ENCODE assay signal across 15 mouse cellular contexts in genomic region chr10:93567841-93568566, GRCm38 (mm10). TPM values are rescaled to one million over a fixed set of nuclear protein-coding genes. Genes with fewer than 3 reads are reported as not detected.
"Had no signal": no experiment of that assay in that cellular context is flagged by ENCODE, and none has a peak within 500 bp of the region (broad histone marks: within the 10 kb centered on the region; RNA-seq: fewer than 3 reads in every experiment).

No protein-coding gene starts in this region.

- H3K27me3 ChIP-seq: limb, embryonic 12.5 days; liver, embryonic 15.5 days; lung, embryonic 15.5 days; midbrain, embryonic 15.5 days; neural tube, embryonic 12.5 days had no signal

- H3K4me3 ChIP-seq: limb, embryonic 12.5 days; liver, embryonic 15.5 days; lung, embryonic 15.5 days; midbrain, embryonic 15.5 days; neural tube, embryonic 12.5 days had no signal

- DNase-seq: kidney, adult 8-10 months; kidney, postnatal 10 days; layer of hippocampus, adult 9-11 months; lung, postnatal 36 days; right cerebral cortex, postnatal 4 days; spleen, adult 18-20 months; thymus, adult 2 months; thymus, postnatal 25 days had no signal

- H3K4me1 ChIP-seq: limb, embryonic 12.5 days; liver, embryonic 15.5 days; lung, embryonic 15.5 days; midbrain, embryonic 15.5 days; neural tube, embryonic 12.5 days had no signal

- H3K36me3 ChIP-seq: limb, embryonic 12.5 days; liver, embryonic 15.5 days; lung, embryonic 15.5 days; midbrain, embryonic 15.5 days; neural tube, embryonic 12.5 days had no signal

- H3K9ac ChIP-seq: limb, embryonic 12.5 days; liver, embryonic 15.5 days; lung, embryonic 15.5 days; midbrain, embryonic 15.5 days; neural tube, embryonic 12.5 days had no signal

- H3K27ac ChIP-seq: limb, embryonic 12.5 days; liver, embryonic 15.5 days; lung, embryonic 15.5 days; midbrain, embryonic 15.5 days; neural tube, embryonic 12.5 days had no signal

- H3K9me3 ChIP-seq: limb, embryonic 12.5 days; liver, embryonic 15.5 days; lung, embryonic 15.5 days; midbrain, embryonic 15.5 days; neural tube, embryonic 12.5 days had no signal

- ATAC-seq: midbrain, embryonic 15.5 days had no signal

- H3K4me2 ChIP-seq: limb, embryonic 12.5 days; liver, embryonic 15.5 days; lung, embryonic 15.5 days; midbrain, embryonic 15.5 days; neural tube, embryonic 12.5 days had no signal

RNA-seq across cellular contexts. Expression of gene Ccdc38, which starts 27.6 kb away (rescaled TPM):
- polyA plus RNA-seq: large intestine, adult 2 months; urinary bladder, adult 2 months had no signal

RNA-seq across cellular contexts. Expression of gene Amdhd1, which starts 28.2 kb away (rescaled TPM):
- polyA plus RNA-seq: neural tube, embryonic 12.5 days had no signal
